Mouse (Mus musculus): Measurements from ENCODE around the gene Il6st.

Il6st gene

DNA sequence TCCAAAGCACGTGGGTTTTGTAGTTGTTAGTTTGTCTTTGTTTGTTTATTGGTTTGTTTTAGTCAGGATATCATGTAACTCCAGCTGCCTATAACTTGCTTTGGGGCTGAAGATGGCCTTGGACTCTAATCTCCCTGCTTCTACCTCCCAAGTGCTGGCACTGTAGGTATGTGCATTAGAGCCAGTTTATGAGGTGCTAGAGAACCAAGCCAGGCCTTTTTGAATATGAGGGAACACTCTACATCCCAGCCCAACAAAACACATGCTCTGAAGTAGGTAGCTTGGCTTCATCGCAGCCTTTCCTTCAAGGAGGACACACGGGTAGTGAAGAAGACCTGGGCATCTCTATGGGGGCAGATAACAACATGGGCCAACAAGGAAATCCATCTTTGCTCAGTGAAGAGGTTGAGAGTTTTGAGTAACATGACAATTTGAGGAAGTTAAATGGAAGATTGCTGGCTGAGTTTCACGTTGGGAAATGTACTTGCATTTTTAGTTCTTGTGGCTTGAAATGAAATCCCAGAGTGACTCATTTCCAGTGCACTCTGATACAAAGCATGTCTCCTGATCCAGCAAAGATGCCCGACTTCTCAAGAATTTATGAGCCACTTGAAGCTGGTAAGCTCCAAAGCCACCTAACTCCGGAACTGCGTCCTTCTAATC lies 20.9 kb upstream of the Il6st start:
- DNase-seq (ENCODE audit: low spot score) = no peak

DNA sequence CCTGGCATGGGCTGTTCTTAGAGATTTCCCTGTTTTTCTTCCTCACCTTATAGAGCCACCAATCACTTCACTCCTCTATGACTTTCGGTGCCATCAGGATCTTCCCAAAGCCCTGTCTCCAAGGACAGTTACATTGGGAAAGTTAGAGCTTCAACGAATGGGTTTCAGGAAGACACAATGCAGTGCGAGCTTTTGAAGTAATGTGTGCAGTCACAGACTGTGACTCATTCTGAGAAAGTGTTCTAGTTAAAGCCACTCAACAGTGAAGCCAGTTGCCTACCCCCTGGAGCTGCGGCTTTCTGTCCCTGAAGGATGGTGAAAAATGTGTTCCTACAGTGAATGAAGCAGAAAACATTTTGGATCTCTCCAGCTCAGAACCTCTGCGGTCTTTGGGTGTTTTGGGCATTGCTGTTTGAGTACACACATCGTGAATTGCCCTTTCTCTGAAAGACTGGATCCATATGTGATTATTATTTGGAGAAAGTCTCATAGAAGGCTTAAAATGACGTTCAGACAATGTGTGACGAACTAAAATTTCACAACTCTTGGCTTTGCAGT lies 16.7 kb upstream of the Il6st start:
- no peak for DNase-seq (ENCODE audit: low spot score)

DNA sequence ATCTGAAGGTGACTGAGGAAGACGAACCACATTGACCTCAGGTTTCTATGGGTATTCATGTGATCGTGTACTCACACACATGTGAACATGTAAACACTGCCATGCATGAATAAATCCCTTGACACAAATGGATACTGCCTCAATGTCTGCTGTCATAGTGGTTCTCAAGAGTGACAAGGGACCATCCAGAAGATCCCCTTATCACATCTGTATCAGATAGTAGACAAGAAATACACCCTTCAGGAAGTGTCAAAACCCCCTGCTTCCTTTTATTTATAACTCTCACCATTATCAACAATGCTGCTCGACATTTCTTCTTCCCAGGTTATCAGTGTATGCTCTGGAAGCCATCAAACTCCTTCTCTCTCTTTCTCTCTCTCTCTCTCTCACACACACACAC lies 13.7 kb upstream of the Il6st start:
- no peak for DNase-seq (ENCODE audit: low spot score)

DNA sequence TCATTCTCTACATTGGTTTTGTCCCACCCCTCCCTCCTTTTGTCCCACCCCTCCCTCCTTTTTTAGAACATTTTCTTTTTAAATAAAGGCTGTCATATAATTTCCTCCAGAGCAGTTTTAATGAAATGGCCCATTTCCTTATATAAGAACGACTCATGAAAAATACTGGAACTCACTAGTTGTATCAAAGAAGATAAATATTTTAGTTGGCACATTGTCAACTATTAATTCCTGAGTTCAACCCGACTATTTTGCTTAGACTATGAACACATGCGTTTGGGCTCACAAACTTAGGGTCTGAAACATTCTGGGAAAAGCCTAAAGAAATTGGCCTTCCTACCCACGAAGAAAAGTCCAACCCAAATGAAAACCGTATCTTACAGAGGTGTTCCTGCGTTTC lies 6.5 kb upstream of the Il6st start:
- DNase-seq (ENCODE audit: low spot score) = no peak

DNA sequence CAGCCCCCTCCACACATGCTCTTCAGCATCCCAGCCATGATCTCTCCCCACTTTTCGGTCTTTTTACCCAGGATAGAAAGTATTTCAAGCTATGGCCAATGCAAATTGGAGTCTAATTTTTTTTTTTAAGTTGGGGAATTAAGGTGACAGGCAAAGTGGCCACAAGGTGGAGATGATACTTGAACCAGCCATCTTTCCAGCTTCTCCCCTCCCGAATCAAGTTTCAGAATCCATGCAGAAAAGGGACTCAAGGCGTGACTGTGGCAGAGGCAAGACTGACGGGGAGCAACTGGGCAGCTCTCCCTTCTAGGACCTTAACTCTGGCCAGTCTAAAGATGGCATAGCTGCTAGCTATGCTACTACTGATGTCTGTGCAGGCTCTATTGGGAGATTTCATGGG lies 5.9 kb upstream of the Il6st start:
- no peak for DNase-seq (ENCODE audit: low spot score)

DNA sequence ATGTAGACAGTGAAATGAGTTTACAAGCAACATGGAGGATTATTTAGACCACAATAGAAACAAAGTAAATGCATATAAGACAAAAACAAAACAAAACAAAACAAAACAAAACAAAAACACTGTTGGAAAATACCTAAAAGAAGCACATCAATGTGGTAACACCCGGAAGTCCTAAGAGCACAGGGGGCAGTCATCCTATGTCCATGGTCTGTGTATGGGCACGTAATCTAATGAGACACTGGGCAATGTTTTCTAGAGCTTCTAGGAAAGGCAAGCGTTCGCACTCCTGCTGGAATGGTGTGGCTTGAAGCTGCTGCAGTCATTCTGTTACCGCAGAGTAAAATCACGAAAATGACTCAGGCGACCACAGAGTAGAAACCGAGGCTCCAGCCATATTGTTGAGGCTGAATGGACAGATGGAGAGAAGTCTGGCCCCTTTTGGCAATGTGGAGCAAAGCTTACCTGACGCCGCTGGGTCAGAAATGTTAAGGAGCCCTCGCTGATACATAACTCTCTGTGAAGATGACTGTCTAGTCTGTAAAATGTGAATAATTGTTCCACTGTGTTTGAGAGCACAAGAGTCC lies 5.3 kb upstream of the Il6st start:
- no peak for DNase-seq (ENCODE audit: low spot score)

DNA sequence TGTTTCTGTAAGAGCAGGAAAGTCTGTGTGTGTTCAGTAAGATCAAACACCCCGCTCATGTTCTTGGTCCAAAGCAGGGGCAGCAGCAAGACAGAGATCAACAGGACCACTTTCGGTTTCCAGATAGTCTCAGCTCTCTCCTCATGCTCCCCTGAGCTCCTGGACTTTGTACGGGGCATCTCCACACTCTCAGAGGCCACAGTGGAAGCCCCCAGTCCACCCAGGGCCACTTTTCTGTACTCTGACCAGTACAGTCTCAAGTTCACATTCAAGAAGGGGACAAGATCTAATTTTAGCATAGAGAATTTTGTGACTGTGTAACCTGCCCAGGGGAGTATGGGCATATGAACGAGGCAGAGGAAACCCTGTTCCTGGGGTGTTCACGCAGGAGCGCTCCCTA lies 3.9 kb upstream of the Il6st start:
- no peak for DNase-seq (ENCODE audit: low spot score)

DNA sequence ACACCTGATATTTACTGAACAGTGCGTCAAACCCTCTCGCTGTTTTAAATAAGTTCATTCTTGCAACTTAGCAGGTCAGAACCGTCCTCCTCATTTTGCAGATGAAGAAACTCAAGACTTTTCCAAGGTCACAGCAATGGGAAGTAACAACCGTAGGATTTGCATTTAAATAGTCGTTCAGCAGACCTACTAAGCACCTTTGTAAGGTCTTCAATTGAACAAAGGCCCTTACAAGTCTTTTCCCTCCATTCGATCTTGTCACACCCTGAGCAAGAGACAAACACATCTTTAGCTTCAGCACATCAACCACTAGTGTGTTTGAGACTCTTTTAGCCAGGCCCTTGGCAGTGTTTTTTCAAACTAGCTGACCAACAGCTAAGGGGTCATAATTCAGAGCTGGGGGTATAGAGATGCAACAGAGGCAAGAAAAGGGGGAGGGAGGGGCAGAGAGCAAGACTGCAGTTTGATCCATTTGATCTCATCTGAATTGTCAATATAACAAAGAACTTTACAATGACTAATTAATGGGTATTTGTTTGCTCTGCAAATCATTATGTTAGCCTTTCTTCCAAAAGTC lies 1.4 kb upstream of the Il6st start:
- no peak for DNase-seq (ENCODE audit: low spot score)

DNA sequence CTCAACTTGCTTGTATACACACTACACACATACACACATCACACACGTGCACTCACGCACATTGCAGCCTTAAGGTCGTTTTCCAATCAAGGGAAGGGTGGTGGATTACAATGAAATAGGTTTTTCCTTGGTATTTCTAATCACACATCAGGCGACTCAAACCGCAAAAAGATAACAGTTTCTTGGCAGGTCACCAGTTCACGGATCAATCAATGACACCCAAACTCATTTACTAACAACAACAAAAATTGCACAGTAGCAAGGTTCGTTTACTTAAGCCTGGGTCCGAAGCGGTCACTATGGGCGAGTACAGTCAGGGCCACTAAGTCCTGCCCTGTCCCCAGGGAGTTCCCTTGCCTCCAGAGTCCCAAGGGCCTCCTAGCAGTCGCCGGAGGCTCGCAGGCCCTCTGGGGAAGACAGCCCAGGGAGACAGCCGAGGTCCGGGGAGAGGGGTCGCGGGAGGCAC lies 500 bp upstream of the Il6st start:
- no peak for DNase-seq (ENCODE audit: low spot score)

DNA sequence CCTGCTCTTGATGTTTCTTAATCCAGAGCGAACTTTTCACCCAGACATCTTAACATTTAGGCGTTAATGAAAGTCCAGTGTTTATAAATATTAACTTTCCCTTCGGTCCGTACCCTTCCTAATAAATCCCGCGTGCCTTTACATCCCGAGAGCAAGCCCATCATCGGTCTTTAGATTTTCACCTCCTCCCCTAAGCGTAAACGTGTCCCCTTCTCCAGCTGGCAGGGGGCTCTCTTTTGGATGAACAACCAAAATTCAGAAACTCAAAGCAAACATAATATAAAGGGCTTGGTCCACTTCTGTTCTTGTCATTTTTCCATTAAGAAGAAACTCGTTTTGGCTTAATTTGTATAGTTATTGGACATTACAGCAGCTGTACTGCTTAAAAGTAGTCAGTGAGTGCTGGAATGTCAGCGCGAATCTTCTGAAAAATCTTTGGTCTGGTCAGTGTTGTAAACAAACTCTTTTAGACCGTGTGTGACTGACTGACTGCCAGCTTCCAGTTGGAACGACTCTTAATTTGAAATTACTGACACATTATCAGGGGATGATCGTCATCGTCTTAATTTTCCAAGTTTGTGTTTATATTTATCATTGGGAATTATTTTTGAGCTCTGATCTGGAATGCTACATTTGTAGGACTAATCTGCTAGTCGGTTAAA lies 887 bp downstream of the Il6st start:
- DNase-seq (ENCODE audit: low spot score) = no peak

DNA sequence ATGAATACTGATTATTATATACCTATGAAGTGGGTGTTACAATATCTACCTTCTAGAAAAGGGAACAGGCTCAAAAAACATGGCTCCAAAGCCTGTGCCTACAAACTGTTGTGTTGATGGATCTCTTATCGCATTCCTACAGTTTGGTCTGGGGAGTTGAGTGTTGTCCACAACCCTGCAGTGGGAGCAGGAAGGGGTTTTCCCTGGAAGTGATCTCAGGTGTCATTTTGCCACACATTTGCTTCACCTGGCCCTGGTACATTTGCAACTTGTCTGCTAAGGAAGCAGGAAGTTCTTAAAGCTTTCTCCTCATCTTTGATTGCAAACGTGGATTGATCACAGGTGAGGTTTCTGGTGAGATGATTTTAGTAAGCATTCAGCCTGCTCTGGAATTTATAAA lies 1.7 kb downstream of the Il6st start:
- DNase-seq (ENCODE audit: low spot score) = no peak

DNA sequence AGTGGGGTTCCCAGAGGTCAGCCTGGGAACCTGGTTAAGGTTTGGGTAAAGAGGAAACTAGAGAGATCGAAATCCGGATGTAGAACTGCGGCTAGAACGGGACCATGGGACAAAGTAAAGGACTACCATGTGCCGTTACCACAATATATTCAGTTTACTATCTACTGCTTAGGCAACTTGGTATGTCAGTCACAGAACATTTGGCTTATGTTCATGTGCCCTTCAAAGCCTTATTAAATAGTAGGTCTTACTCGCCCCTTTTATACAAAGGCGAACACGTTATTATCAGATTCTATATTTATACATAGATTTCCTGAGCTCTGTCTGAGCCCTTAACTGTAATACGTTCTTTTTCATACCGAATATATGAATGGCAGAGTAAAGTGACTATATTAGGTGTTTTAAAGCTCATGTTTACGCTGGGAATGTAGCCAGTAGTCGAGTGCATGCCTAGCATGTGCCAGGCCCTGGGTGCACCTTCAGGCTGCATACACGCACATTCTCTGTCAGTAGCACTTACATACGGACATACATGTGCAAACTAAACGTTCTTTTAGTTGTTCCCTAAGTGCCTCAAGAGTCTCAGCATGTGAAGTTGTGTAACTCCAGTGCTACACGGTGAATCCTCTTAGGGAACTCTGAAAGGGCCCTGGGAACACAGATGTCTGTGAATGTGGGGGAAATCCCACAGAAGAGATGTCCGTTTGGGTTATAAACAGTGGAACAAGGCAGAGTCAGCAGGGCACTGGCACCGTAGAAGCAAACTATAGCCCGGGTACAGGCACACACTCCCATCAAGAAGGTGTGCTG lies 2.5 kb downstream of the Il6st start:
- DNase-seq (ENCODE audit: low spot score) = no peak

DNA sequence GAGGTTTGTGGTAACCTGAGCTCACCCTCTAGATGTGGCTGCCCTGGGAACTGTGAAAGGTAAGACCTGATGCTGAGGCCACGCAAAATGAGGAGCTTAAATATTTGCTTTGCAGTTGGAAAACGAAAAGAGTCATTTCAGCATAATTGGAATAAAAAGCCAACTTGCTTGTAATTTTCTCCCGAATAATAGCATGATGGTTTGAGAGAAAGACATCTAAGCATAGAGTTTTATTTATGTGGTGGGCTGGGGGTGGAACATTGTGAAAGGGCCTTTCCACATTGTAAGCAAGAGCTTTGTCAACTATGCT lies 3.0 kb downstream of the Il6st start:
- DNase-seq (ENCODE audit: low spot score) = no peak

DNA sequence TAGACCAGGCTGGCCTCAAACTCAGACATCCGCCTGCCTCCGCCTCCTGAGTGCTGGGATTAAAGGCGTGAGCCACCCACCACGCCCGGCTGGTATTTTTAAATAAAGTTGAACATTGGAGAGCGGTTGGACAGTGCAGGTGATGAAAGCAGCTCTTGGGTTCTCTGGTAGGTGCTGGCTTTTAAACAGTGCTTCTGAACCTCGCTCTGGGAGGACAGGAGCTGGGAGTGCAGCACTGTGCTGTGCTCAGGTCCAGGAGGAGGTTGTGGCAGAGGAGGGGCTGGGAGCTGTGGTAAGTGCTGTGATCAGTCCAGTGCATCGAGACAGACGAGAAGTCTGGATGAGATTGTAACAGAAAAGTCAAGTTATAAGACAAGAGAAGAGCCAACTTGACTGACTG lies 3.5 kb downstream of the Il6st start:
- no peak for DNase-seq (ENCODE audit: low spot score)

DNA sequence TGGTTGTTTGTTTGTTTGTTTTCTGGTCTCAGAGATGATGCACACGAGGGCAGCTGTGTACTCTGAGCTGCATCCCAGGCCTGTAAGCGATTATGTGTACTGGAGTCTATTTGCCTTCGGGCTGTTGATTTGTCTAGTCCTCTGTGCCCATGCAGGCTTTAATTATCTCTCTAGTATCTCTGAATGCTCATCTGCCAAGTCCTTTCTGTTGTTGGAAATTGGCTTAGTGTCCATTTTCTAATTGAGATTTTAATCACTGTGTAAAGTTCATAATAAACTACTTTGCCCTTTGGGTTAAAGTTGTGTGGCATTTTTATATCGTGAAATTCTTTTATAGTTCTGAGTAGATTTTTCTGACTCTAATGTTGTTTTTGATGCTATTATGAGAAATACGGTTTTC lies 5.6 kb downstream of the Il6st start:
- DNase-seq (ENCODE audit: low spot score) = no peak

DNA sequence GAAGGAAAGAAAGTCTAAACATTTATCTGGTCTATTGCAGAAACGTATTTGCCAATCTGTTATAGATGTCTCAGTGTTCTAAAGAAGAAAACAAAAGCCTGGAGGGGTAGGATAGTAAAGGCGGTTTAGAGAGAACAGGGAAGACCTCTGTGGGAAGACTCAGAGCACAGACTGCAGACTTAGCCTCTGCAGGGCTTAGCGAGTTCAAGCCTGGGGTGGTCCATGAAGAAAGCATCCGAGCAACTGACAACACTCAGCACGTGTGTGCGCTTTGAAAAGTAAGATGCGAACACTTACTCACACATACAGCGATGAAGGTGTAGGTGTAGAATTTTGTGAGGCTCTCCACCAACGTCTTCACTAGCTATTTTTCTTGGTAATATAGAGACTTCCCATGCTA lies 7.3 kb downstream of the Il6st start:
- no peak for DNase-seq (ENCODE audit: low spot score)

DNA sequence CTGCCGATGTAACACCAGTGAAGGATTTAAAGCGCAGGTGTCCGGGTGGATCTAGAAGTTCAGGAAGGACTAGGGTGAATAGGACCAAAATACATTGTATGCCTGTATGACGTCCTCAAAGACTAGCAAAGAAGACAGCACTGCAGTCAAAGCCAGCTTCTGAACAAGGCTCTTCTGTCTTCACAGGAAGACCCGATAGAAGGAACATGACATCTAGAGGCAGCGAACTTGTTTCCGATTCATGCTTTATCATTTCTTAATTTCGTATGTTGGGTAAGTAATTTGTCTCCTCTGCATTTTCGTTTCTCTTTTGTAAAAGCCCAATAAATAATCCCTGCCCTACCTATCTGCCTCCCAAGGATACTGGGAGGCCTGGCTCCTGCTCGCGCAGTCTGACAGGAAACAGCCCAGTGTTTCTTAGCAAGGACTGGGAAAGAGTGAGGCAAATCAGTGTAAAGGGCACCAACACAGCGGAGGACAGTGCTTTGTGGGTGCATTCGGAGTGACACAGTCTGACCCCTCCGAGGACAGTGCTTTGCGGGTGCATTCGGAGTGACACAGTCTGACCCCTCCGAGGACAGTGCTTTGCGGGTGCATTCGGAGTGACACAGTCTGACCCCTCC lies 8.6 kb downstream of the Il6st start:
- no peak for DNase-seq (ENCODE audit: low spot score)

DNA sequence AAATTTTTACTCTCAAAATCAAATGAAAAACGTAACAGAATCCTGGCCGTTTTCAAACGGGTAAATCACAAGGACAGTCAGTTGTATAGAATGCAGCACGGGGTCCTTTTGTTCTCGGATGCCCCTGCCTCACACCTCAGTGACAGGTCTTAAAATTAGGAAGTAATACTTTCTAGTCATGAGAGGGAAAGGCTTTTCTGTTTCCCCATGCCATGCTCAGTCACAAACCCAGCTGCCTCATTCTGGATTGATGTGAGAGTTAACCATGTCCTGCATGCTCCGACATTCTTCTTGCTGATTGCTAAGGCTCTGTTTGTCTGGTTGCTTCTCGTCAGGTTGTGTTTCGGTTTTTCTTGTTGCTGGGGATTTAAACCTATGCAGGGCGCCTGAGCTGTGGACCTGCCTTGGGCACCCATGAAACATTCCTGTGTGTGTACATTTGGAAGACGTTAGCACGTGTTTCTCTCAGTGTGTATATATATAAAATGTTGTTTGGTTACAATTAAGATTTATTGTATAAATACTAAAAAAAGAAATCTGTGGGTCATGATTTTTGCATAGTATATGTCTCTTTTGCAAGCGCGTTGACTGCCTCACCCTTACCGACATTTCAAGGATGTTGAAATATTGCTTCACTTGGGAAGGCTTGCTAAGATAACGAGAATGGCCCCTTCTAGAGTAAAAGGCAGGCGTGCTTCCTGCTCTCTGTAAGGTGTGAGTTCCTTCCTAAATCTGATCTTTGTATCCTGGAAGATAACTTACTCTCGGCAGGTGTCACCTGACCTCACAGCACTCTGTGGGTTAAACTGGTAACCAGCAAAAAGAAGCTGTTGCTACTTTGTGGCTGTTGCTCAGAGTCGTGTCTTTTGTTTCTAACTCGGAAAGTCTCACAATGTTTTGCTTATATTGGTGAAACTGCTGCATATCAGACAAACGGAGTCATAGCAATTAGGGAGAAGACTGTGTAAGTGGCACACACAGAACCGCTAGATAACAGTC lies 10.2 kb downstream of the Il6st start:
- no peak for DNase-seq (ENCODE audit: low spot score)

DNA sequence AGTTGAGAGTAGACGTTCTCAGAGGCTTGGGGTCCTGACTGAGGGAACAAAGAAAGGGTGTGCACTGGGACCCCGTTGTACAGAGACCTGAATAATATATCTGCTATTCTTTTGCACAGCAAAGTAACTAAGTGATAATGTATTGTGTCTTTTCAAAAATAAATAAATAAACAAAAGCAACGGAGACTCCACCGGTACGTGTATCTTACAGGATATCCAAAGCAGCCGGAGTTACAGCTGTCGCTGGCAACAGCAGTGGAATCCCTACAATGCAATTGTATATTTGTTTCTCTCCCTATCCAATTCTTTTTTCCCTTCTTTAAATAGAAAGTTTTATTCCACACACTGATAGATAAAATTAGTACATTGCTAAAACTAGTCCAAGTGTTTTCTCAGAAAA lies 15.2 kb downstream of the Il6st start:
- DNase-seq (ENCODE audit: low spot score) = no peak

DNA sequence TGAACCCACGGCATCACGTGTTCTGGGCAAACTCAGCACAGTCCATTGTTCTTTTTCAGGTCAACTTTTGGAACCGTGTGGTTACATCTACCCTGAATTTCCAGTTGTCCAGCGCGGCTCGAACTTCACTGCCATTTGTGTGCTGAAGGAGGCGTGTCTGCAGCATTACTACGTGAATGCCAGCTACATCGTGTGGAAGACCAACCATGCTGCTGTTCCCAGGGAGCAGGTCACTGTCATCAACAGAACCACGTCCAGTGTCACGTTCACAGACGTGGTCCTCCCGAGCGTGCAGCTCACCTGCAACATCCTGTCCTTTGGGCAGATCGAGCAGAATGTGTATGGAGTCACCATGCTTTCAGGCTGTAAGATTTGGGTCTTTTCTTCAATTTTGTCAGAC lies 16.1 kb downstream of the Il6st start:
- no peak for DNase-seq (ENCODE audit: low spot score)

DNA sequence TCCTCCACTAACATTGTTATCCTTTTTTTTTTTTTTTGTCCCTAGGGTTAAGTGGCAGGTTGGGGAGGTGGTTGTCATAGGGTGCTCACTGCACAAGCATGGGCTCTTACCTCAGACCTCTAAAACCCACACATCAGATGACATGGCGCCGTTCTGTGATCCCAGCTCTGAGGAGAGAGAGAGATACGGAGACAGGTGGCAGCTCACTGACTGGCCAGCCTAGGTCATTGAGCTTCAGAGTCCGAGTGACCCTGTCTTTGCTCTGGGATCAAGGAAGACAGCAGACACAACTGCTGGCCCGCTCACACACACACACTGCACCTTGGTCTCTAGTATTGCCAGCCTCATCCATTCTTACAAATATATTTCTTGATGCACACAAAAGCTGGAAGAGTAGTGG lies 18.7 kb downstream of the Il6st start:
- no peak for DNase-seq (ENCODE audit: low spot score)
